Mouse (Mus musculus) adrenal gland, postnatal 25 days (tissue): ENCODE measurements at regions not wholly inside any gene's neighbourhood (a gene's known extent, or its start where the extent isn't known, plus 50 kb on each side); places are given as distances from the start of the nearest gene placed in this dataset.
A peak's percentile ranks its signal among the peaks of the same experiment; 100 is the strongest.
"Not testable (repeated sequence)": the region's sequence is repeated elsewhere in the genome, so short reads cannot be mapped to it uniquely, and the experiment has no call there.

ENCODE experiments used
- DNase-seq: peaks from one replicate; pipeline ENCODE4 v3.0.0; 2021; ENCODE audit warnings: mixed read lengths

GRCm38 (mm10) chr12:9655794-9656193, 85.9 kb downstream of the Osr1 start:
- no peak for DNase-seq

GRCm38 (mm10) chr12:9656324-9656723, 86.4 kb downstream of the Osr1 start:
- DNase-seq, result no peak

GRCm38 (mm10) chr12:9657199-9657766, 87.4 kb downstream of the Osr1 start:
- DNase-seq, result no peak

GRCm38 (mm10) chr12:9657793-9658192, 87.9 kb downstream of the Osr1 start:
- DNase-seq, result no peak

- DNase-seq, result no peak
These were observed 90.4 kb downstream of the Osr1 start for GRCm38 (mm10) chr12:9660299-9660698.

- no peak for DNase-seq
These were observed 118.9 kb downstream of the Osr1 start for GRCm38 (mm10) chr12:9688776-9689175.

GRCm38 (mm10) chr12:9689541-9689940, 119.6 kb downstream of the Osr1 start:
- DNase-seq, result no peak

- peak; percentile 1 for DNase-seq
These were observed 163.0 kb downstream of the Osr1 start for GRCm38 (mm10) chr12:9732921-9733320.

GRCm38 (mm10) chr12:9744709-9745395, 174.9 kb downstream of the Osr1 start:
- no peak for DNase-seq

GRCm38 (mm10) chr12:9751261-9752078, 181.6 kb downstream of the Osr1 start:
- DNase-seq, result no peak

- no peak for DNase-seq
These were observed 182.1 kb downstream of the Osr1 start for GRCm38 (mm10) chr12:9752079-9752450.

- peak; percentile 11 for DNase-seq
These were observed 186.5 kb downstream of the Osr1 start for GRCm38 (mm10) chr12:9756411-9756810.

GRCm38 (mm10) chr12:9760818-9761217, 190.9 kb downstream of the Osr1 start:
- DNase-seq, result no peak

GRCm38 (mm10) chr12:9762291-9762811, 192.4 kb downstream of the Osr1 start:
- DNase-seq, result not testable (repeated sequence)

- DNase-seq, result no peak
These were observed 192.9 kb downstream of the Osr1 start for GRCm38 (mm10) chr12:9762842-9763241.

GRCm38 (mm10) chr12:9770908-9771307, 201.0 kb downstream of the Osr1 start:
- DNase-seq, result no peak

- no peak for DNase-seq
These were observed 203.0 kb downstream of the Osr1 start for GRCm38 (mm10) chr12:9772875-9773274.

- no peak for DNase-seq
These were observed 232.4 kb downstream of the Osr1 start for GRCm38 (mm10) chr12:9802284-9802683.

- no peak for DNase-seq
These were observed 237.5 kb downstream of the Osr1 start for GRCm38 (mm10) chr12:9807406-9807805.

GRCm38 (mm10) chr12:9833273-9833672, 263.4 kb downstream of the Osr1 start:
- no peak for DNase-seq

GRCm38 (mm10) chr12:9839198-9839845, 269.4 kb downstream of the Osr1 start:
- no peak for DNase-seq

- no peak for DNase-seq
These were observed 270.0 kb downstream of the Osr1 start for GRCm38 (mm10) chr12:9839949-9840348.

GRCm38 (mm10) chr12:9847034-9847433, 277.1 kb downstream of the Osr1 start:
- DNase-seq, result no peak
